Mouse (Mus musculus): ENCODE data around the gene Dyrk1a. TPM values are rescaled to one million over a fixed set of nuclear protein-coding genes. Genes with fewer than 3 reads are reported as not detected.
A peak's percentile ranks its signal among the peaks of the same experiment; 100 is the strongest.

Gene Dyrk1a
- polyA plus RNA-seq, 1 experiment from 2014 or later: 3.9 TPM

- WGBS (ENCODE audit: insufficient replicate concordance): 39% methylated on average over 7 of the region's 7 CpGs
- H3K9ac ChIP-seq (replicated peaks): no peak overlapping the region
- no peaks in the 10 kb centered on the region for H3K9me3 ChIP-seq (ENCODE audit: low read length)
- ATAC-seq: no peak
- no peak overlapping the region for H3K4me3 ChIP-seq (ENCODE audit: low read depth, low read length)
- H3K4me1 ChIP-seq (ENCODE audit: insufficient read depth): peaks cover 34% of the 10 kb centered on the region
- no peaks in the 10 kb centered on the region for H3K27me3 ChIP-seq (ENCODE audit: insufficient read depth, low read length)
- H3K4me2 ChIP-seq (ENCODE audit: low read depth, low read length): no peak overlapping the region
- TF ChIP-seq CTCF (IDR thresholded peaks at IDR 0.05; ENCODE audit: low read depth) (no peak), EP300 (IDR thresholded peaks at IDR 0.05; ENCODE audit: low read depth) (no peak)
- H3K36me3 ChIP-seq (replicated peaks; ENCODE audit: insufficient read depth, low read length): no peaks in the 10 kb centered on the region
- no peak for DNase-seq
- H3K27ac ChIP-seq (ENCODE audit: low read depth): peak overlapping the region; percentile 34; the same call in 1 of the 2 replicates
These were observed 11.1 kb downstream of the Dyrk1a start for GRCm38 (mm10) chr16:94580844-94581405.

- no peak for DNase-seq
- Histone ChIP-seq H3K36me3 (replicated peaks; ENCODE audit: insufficient read depth, low read length) (no peaks in the 10 kb centered on the region; the same call in 1 of the 2 replicates), H3K4me1 (ENCODE audit: insufficient read depth) (peaks cover 40% of the 10 kb centered on the region), H3K4me3 (ENCODE audit: low read depth, low read length) (no peak overlapping the region), H3K27me3 (ENCODE audit: insufficient read depth, low read length) (no peaks in the 10 kb centered on the region), H3K9ac (replicated peaks) (no peak overlapping the region), H3K9me3 (ENCODE audit: low read length) (no peaks in the 10 kb centered on the region), H3K4me2 (ENCODE audit: low read depth, low read length) (no peak overlapping the region), H3K27ac (ENCODE audit: low read depth) (no peak overlapping the region)
- TF ChIP-seq CTCF (IDR thresholded peaks at IDR 0.05; ENCODE audit: low read depth) (peak; percentile 45), EP300 (IDR thresholded peaks at IDR 0.05; ENCODE audit: low read depth) (no peak)
- whole genome bisulfite sequencing (ENCODE audit: insufficient replicate concordance): 67% methylated on average over 7 of the region's 7 CpGs
- peak; percentile 38; the same call in 1 of the 2 replicates for ATAC-seq
These were observed 16.7 kb downstream of the Dyrk1a start for GRCm38 (mm10) chr16:94586349-94586990.

GRCm38 (mm10) chr16:94587461-94587860, 17.7 kb downstream of the Dyrk1a start:
- no peak for TF ChIP-seq EP300 (IDR thresholded peaks at IDR 0.05; ENCODE audit: low read depth)
- no peak for TF ChIP-seq CTCF (IDR thresholded peaks at IDR 0.05; ENCODE audit: low read depth)
- ATAC-seq (no peak), DNase-seq (no peak)
- H3K4me1 ChIP-seq (ENCODE audit: insufficient read depth): peaks cover 39% of the 10 kb centered on the region
- no peak overlapping the region for H3K9ac ChIP-seq (replicated peaks)
- WGBS (ENCODE audit: insufficient replicate concordance): 77% methylated on average over 4 of the region's 4 CpGs
- H3K36me3 ChIP-seq (replicated peaks; ENCODE audit: insufficient read depth, low read length): no peaks in the 10 kb centered on the region; the same call in 1 of the 2 replicates
- no peak overlapping the region for H3K4me3 ChIP-seq (ENCODE audit: low read depth, low read length)
- no peak overlapping the region for H3K27ac ChIP-seq (ENCODE audit: low read depth)
- no peaks in the 10 kb centered on the region for H3K9me3 ChIP-seq (ENCODE audit: low read length)
- no peaks in the 10 kb centered on the region for H3K27me3 ChIP-seq (ENCODE audit: insufficient read depth, low read length)
- H3K4me2 ChIP-seq (ENCODE audit: low read depth, low read length): no peak overlapping the region

GRCm38 (mm10) chr16:94588171-94588570, 18.4 kb downstream of the Dyrk1a start:
- H3K27ac ChIP-seq (ENCODE audit: low read depth): no peak overlapping the region
- DNase-seq (no peak), ATAC-seq (no peak)
- no peaks in the 10 kb centered on the region for H3K27me3 ChIP-seq (ENCODE audit: insufficient read depth, low read length)
- H3K9ac ChIP-seq (replicated peaks): no peak overlapping the region
- peaks cover 38% of the 10 kb centered on the region for H3K4me1 ChIP-seq (ENCODE audit: insufficient read depth)
- 75% methylated on average over 8 of the region's 8 CpGs for WGBS (ENCODE audit: insufficient replicate concordance)
- H3K9me3 ChIP-seq (ENCODE audit: low read length): no peaks in the 10 kb centered on the region
- no peak for TF ChIP-seq CTCF (IDR thresholded peaks at IDR 0.05; ENCODE audit: low read depth)
- no peak for TF ChIP-seq EP300 (IDR thresholded peaks at IDR 0.05; ENCODE audit: low read depth)
- no peaks in the 10 kb centered on the region; the same call in 1 of the 2 replicates for H3K36me3 ChIP-seq (replicated peaks; ENCODE audit: insufficient read depth, low read length)
- no peak overlapping the region for H3K4me2 ChIP-seq (ENCODE audit: low read depth, low read length)
- H3K4me3 ChIP-seq (ENCODE audit: low read depth, low read length): no peak overlapping the region

- no peaks in the 10 kb centered on the region; the same call in 1 of the 2 replicates for H3K36me3 ChIP-seq (replicated peaks; ENCODE audit: insufficient read depth, low read length)
- no peaks in the 10 kb centered on the region for H3K9me3 ChIP-seq (ENCODE audit: low read length)
- TF ChIP-seq CTCF (IDR thresholded peaks at IDR 0.05; ENCODE audit: low read depth) (no peak), EP300 (IDR thresholded peaks at IDR 0.05; ENCODE audit: low read depth) (no peak)
- no peak overlapping the region for H3K27ac ChIP-seq (ENCODE audit: low read depth)
- H3K4me1 ChIP-seq (ENCODE audit: insufficient read depth): peaks cover 30% of the 10 kb centered on the region
- ATAC-seq (no peak), DNase-seq (no peak)
- WGBS (ENCODE audit: insufficient replicate concordance): 67% methylated on average over 6 of the region's 6 CpGs
- H3K27me3 ChIP-seq (ENCODE audit: insufficient read depth, low read length): no peaks in the 10 kb centered on the region
- no peak overlapping the region for H3K9ac ChIP-seq (replicated peaks)
- H3K4me2 ChIP-seq (ENCODE audit: low read depth, low read length): no peak overlapping the region
- H3K4me3 ChIP-seq (ENCODE audit: low read depth, low read length): no peak overlapping the region
These were observed 19.2 kb downstream of the Dyrk1a start for GRCm38 (mm10) chr16:94588974-94589373.

GRCm38 (mm10) chr16:94589648-94590047, 19.8 kb downstream of the Dyrk1a start:
- Histone ChIP-seq H3K27me3 (ENCODE audit: insufficient read depth, low read length) (no peaks in the 10 kb centered on the region), H3K36me3 (replicated peaks; ENCODE audit: insufficient read depth, low read length) (no peaks in the 10 kb centered on the region; the same call in 1 of the 2 replicates), H3K4me1 (ENCODE audit: insufficient read depth) (peaks cover 30% of the 10 kb centered on the region), H3K9me3 (ENCODE audit: low read length) (no peaks in the 10 kb centered on the region), H3K27ac (ENCODE audit: low read depth) (no peak overlapping the region), H3K4me2 (ENCODE audit: low read depth, low read length) (no peak overlapping the region), H3K9ac (replicated peaks) (no peak overlapping the region), H3K4me3 (ENCODE audit: low read depth, low read length) (no peak overlapping the region)
- ATAC-seq (no peak), DNase-seq (no peak)
- WGBS (ENCODE audit: insufficient replicate concordance): 77% methylated on average over 1 of the region's 1 CpGs
- TF ChIP-seq EP300 (IDR thresholded peaks at IDR 0.05; ENCODE audit: low read depth) (no peak), CTCF (IDR thresholded peaks at IDR 0.05; ENCODE audit: low read depth) (no peak)
